ENCODE assay signal across 9 mouse cellular contexts in the genomic region with DNA sequence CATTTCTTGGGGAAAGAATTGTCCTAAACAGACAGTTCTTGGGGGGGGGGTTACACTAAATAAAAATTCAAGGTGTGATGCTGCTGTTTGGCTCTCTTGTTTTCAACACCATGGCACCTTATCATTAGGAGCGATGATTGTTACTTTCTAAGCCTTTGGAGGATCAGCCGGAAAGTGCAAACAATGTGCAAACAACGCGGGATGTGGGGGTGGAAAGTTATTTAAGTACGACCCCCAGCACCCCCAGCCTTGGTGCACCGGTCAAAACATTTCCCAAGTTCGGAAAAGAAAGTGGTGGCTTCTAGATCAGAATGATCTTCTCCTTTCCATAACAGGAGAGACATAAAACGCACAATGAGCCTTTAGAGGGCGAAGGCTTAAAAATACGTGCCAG. TPM values are rescaled to one million over a fixed set of nuclear protein-coding genes. Genes with fewer than 3 reads are reported as not detected.
A peak's percentile ranks its signal among the peaks of the same experiment; 100 is the strongest.
DNase-seq lines count a peak whose midpoint lies in the region; ATAC-seq and TF ChIP-seq lines count a peak whose summit lies in the region.
"Had no signal": no experiment of that assay in that cellular context is flagged by ENCODE, and none has a peak within 500 bp of the region (broad histone marks: within the 10 kb centered on the region; RNA-seq: fewer than 3 reads in every experiment).

No protein-coding gene starts in this region.

- H3K27ac ChIP-seq in heart, embryonic 11.5 days (ENCODE audit: low read depth, low read length): peak overlapping the region; percentile 94; the same call in 1 of the 2 replicates
- H3K27ac ChIP-seq in ES-E14 (ENCODE audit: insufficient read depth, low read depth, low read length, poor library complexity, severe bottlenecking): peak overlapping the region; percentile 76; the same call in 1 of the 2 replicates
- no peak overlapping the region for H3K27ac ChIP-seq in heart, postnatal 0 days (ENCODE audit: low read depth)
- no peak overlapping the region for H3K27ac ChIP-seq in liver, postnatal 0 days (ENCODE audit: low read depth)

- peaks cover 11% of the 10 kb centered on the region; the same call in 1 of the 2 replicates for H3K4me1 ChIP-seq in heart, embryonic 11.5 days (ENCODE audit: control insufficient read depth, insufficient read depth, low read length)
- 0 out of 4 replicates have a peak, but pooled peaks cover 0 to 2% of the 10 kb centered on the region in 2 experiments for H3K4me1 ChIP-seq in ES-E14 (ENCODE audit: control insufficient read depth in 2 of 2, insufficient read depth in 2 of 2, low read length in 2 of 2, poor library complexity in 1 of 2)
- H3K4me1 ChIP-seq in heart, postnatal 0 days (ENCODE audit: control insufficient read depth, insufficient read depth): peaks cover 14% of the 10 kb centered on the region
- peaks cover 6% of the 10 kb centered on the region for H3K4me1 ChIP-seq in liver, postnatal 0 days (ENCODE audit: insufficient read depth)

- in situ Hi-C loops in ES-E14 (cut with MboI; ENCODE audit: low sequenced_read_pairs in 2 of 2, unreplicated experiment in 2 of 2): no loop called here

- H3K36me3 ChIP-seq in heart, embryonic 11.5 days (ENCODE audit: control insufficient read depth, insufficient read depth, low read length): no peaks in the 10 kb centered on the region
- H3K36me3 ChIP-seq in ES-E14 (ENCODE audit: control insufficient read depth, insufficient read depth, low read length, poor library complexity, severe bottlenecking): no peaks in the 10 kb centered on the region
- H3K36me3 ChIP-seq in heart, postnatal 0 days (replicated peaks; ENCODE audit: control insufficient read depth, insufficient read depth, low read length): no peaks in the 10 kb centered on the region
- H3K36me3 ChIP-seq in liver, postnatal 0 days (replicated peaks; ENCODE audit: insufficient read depth, low read length): no peaks in the 10 kb centered on the region

- TF ChIP-seq EP300 in heart, postnatal 0 days (IDR thresholded peaks at IDR 0.05; ENCODE audit: low read depth): no peak
- TF ChIP-seq EP300 in liver, postnatal 0 days (IDR thresholded peaks at IDR 0.05; ENCODE audit: low read depth): no peak

- H3K9me3 ChIP-seq in heart, embryonic 11.5 days (replicated peaks; ENCODE audit: control insufficient read depth, low read length): no peaks in the 10 kb centered on the region
- no peaks in the 10 kb centered on the region for H3K9me3 ChIP-seq in ES-E14 (ENCODE audit: control insufficient read depth, insufficient read depth, low read depth, low read length)
- no peaks in the 10 kb centered on the region for H3K9me3 ChIP-seq in heart, postnatal 0 days (replicated peaks; ENCODE audit: control insufficient read depth, low read length)
- H3K9me3 ChIP-seq in liver, postnatal 0 days (ENCODE audit: low read length): no peaks in the 10 kb centered on the region

- H3K4me3 ChIP-seq in heart, embryonic 11.5 days (ENCODE audit: low read depth, low read length): peak overlapping the region; percentile 62
- H3K4me3 ChIP-seq in ES-E14 (ENCODE audit: insufficient read depth in 1 of 2, low read depth in 1 of 2, low read length in 2 of 2, poor library complexity in 1 of 2, severe bottlenecking in 1 of 2): peak overlapping the region; percentile 80 to 85
- peak overlapping the region; percentile 70 for H3K4me3 ChIP-seq in heart, postnatal 0 days (ENCODE audit: low read depth, low read length)
- peak overlapping the region; percentile 48 for H3K4me3 ChIP-seq in liver, postnatal 0 days (ENCODE audit: low read depth, low read length)

- no peak for DNase-seq in heart, postnatal 36 days
- no peak for DNase-seq in ES-E14 (ENCODE audit: low read depth, low spot score)
- no peak for DNase-seq in heart, postnatal 0 days (ENCODE audit: low spot score)
- no peak for DNase-seq in liver, postnatal 0 days
- no peak for DNase-seq in T-cell, adult 2 months (ENCODE audit: low spot score)
- no peak for DNase-seq in ovary, postnatal 10 days (ENCODE audit: low spot score)
- DNase-seq in left cerebral cortex, postnatal 36 days (ENCODE audit: low spot score in 2 of 2): no peak

- ATAC-seq in heart, embryonic 11.5 days (replicated peaks; ENCODE audit: insufficient number of reproducible peaks, low FRiP score, low TSS enrichment): no peak
- ATAC-seq in heart, postnatal 0 days (ENCODE audit: insufficient read depth, low read depth): no peak
- no peak for ATAC-seq in liver, postnatal 0 days

- H3K9ac ChIP-seq in heart, embryonic 11.5 days (ENCODE audit: low read depth, low read length): peak overlapping the region; percentile 90
- peak overlapping the region; percentile 86 for H3K9ac ChIP-seq in ES-E14 (ENCODE audit: insufficient read depth, low read depth, low read length, poor library complexity, severe bottlenecking)
- H3K9ac ChIP-seq in heart, postnatal 0 days (replicated peaks; ENCODE audit: low read depth, low read length): peak overlapping the region; percentile 66; the same call in 1 of the 2 replicates
- no peak overlapping the region for H3K9ac ChIP-seq in liver, postnatal 0 days (replicated peaks)

- WGBS in heart, embryonic 11.5 days (ENCODE audit: insufficient replicate concordance): 0% methylated on average over 10 of the region's 10 CpGs
- under 1% methylated on average over 10 of the region's 10 CpGs for WGBS in heart, postnatal 0 days
- under 1% methylated on average over 10 of the region's 10 CpGs for WGBS in liver, postnatal 0 days (ENCODE audit: insufficient replicate concordance)

- TF ChIP-seq CTCF in heart, postnatal 0 days (IDR thresholded peaks at IDR 0.05; ENCODE audit: low read depth): no peak
- no peak for TF ChIP-seq CTCF in liver, postnatal 0 days (IDR thresholded peaks at IDR 0.05; ENCODE audit: low read depth)

- no peaks in the 10 kb centered on the region for H3K27me3 ChIP-seq in heart, embryonic 11.5 days (ENCODE audit: control insufficient read depth, insufficient read depth, low read length)
- H3K27me3 ChIP-seq in heart, postnatal 0 days (ENCODE audit: control insufficient read depth, insufficient read depth, low read length): no peaks in the 10 kb centered on the region
- H3K27me3 ChIP-seq in liver, postnatal 0 days (ENCODE audit: insufficient read depth, low read length): peaks cover 58% of the 10 kb centered on the region
- H3K27me3 ChIP-seq: CH12.LX had no signal

- peak overlapping the region; percentile 85 for H3K4me2 ChIP-seq in heart, embryonic 11.5 days
- peak overlapping the region; percentile 98 for H3K4me2 ChIP-seq in heart, postnatal 0 days (ENCODE audit: low read depth, low read length)
- H3K4me2 ChIP-seq in liver, postnatal 0 days (ENCODE audit: low read depth, low read length): peak overlapping the region; percentile 71

- intact Hi-C loops in heart, postnatal 36 days (cut with DNase I): loop anchor here (5.0 to 10.0 kb wide), 4 partner anchors 131 to 1012 kb away; no protein-coding TSS in a partner anchor
- intact Hi-C loops in left cerebral cortex, postnatal 36 days (cut with DNase I): loop anchor here (5.0 to 10.0 kb wide), 4 partner anchors 61 to 1012 kb away; no protein-coding TSS in a partner anchor

TF ChIP-seq in ES-E14, 5 proteins besides CTCF, POLR2A, EP300 and RAD21:
- TF ChIP-seq HCFC1 (IDR thresholded peaks at IDR 0.05; ENCODE audit: borderline replicate concordance, insufficient read depth, low read length) (no peak), CHD2 (IDR thresholded peaks at IDR 0.05; ENCODE audit: low read depth, low read length) (no peak), ZC3H11A (IDR thresholded peaks at IDR 0.05; ENCODE audit: borderline replicate concordance, low read depth, low read length) (no peak), MAFK (IDR thresholded peaks at IDR 0.05; ENCODE audit: insufficient read depth, low read depth, low read length) (no peak), ZNF384 (IDR thresholded peaks at IDR 0.05; ENCODE audit: low read depth, low read length) (no peak)
TF ChIP-seq in ES-E14: peak in this region for 0.

RNA-seq across cellular contexts. Expression of a gene that starts 1.8 kb away (rescaled TPM):
- 3.6 and 5.7 TPM in 2 replicates for polyA plus RNA-seq in heart, embryonic 11.5 days (2014; fragmentation: Nextera tagmentation; extraction: Ambion mirVana)
- total RNA-seq in heart, postnatal 36 days (2021): 1 to 10 TPM; 7.2 to 7.5 TPM
- total RNA-seq in ES-E14 (2012; rRNA removed): 48.8 and 63.7 TPM in 2 replicates
- 5.5 and 6.6 TPM in 2 replicates for total RNA-seq in heart, postnatal 0 days (2014; rRNA removed; ENCODE audit: low replicate concordance)
- polyA plus RNA-seq in heart, postnatal 0 days (2015; fragmentation: Nextera tagmentation; extraction: Ambion mirVana): 1.0 and 1.1 TPM in 2 replicates
- 0.08 and 0.14 TPM in 2 replicates for polyA plus RNA-seq in liver, postnatal 0 days (2015; fragmentation: Nextera tagmentation; extraction: Ambion mirVana)
- total RNA-seq in left cerebral cortex, postnatal 36 days (2021): 10 to 100 TPM; 37.7 to 71.3 TPM
- total RNA-seq: CH12.LX had no signal

Comparison
In these comparisons a context has a peak if more than half of its experiments do, and no peak if none do; other contexts are left out.
1. H3K27ac ChIP-seq: peak in heart, embryonic 11.5 days (single experiment) and ES-E14 (single experiment); none in heart, postnatal 0 days (single experiment) and liver, postnatal 0 days (single experiment).
2. Peak in every context shown above with its lines, with median percentiles within 50 percentile points of each other: H3K4me2 ChIP-seq and H3K4me3 ChIP-seq.